ENCODE assay signal across 7 mouse cellular contexts in genomic region chr5:139735677-139736503, GRCm38 (mm10). TPM values are rescaled to one million over a fixed set of nuclear protein-coding genes. Genes with fewer than 3 reads are reported as not detected.
A peak's percentile ranks its signal among the peaks of the same experiment; 100 is the strongest.
DNase-seq lines count a peak whose midpoint lies in the region; ATAC-seq lines count a peak whose summit lies in the region.

Gene Micall2 (minus strand): TSS chr5:139736336.

- WGBS in intestine, embryonic 16.5 days: 4% methylated on average over 49 of the region's 50 CpGs
- 5% methylated on average over 48 of the region's 50 CpGs for WGBS in midbrain, embryonic 11.5 days

- peak within 1 kb of the TSS; percentile 96 for H3K27ac ChIP-seq in intestine, embryonic 16.5 days (ENCODE audit: low read length)
- no peak within 1 kb of the TSS for H3K27ac ChIP-seq in midbrain, embryonic 11.5 days (ENCODE audit: low read depth, low read length)

- peaks cover 69% of the 10 kb centered on the region for H3K4me1 ChIP-seq in intestine, embryonic 16.5 days (ENCODE audit: control insufficient read depth, insufficient read depth, low read length)
- peaks cover 9% of the 10 kb centered on the region for H3K4me1 ChIP-seq in midbrain, embryonic 11.5 days (ENCODE audit: control insufficient read depth, insufficient read depth, low read length)

- peak within 1 kb of the TSS; percentile 74 for H3K9ac ChIP-seq in intestine, embryonic 16.5 days (ENCODE audit: low read depth, low read length)
- peak within 1 kb of the TSS; percentile 66 for H3K9ac ChIP-seq in midbrain, embryonic 11.5 days (ENCODE audit: low read length)

- H3K4me3 ChIP-seq in intestine, embryonic 16.5 days (ENCODE audit: low read length): peak within 1 kb of the TSS; percentile 71
- peak within 1 kb of the TSS; percentile 48 for H3K4me3 ChIP-seq in midbrain, embryonic 11.5 days (ENCODE audit: low read depth, low read length)

- peak; percentile 86 for ATAC-seq in intestine, embryonic 16.5 days
- peak; percentile 98 for ATAC-seq in midbrain, embryonic 11.5 days (ENCODE audit: low FRiP score)

- H3K9me3 ChIP-seq in intestine, embryonic 16.5 days (ENCODE audit: control insufficient read depth, low read length): no peaks in the 10 kb centered on the region
- no peaks in the 10 kb centered on the region for H3K9me3 ChIP-seq in midbrain, embryonic 11.5 days (ENCODE audit: control insufficient read depth, low read length)

- H3K36me3 ChIP-seq in intestine, embryonic 16.5 days (ENCODE audit: control insufficient read depth, insufficient read depth, low read length): no peaks in the 10 kb centered on the region
- H3K36me3 ChIP-seq in midbrain, embryonic 11.5 days (ENCODE audit: control insufficient read depth, insufficient read depth, low read length): no peaks in the 10 kb centered on the region

- H3K4me2 ChIP-seq in intestine, embryonic 16.5 days (ENCODE audit: low read depth, low read length): peak within 1 kb of the TSS; percentile 99
- H3K4me2 ChIP-seq in midbrain, embryonic 11.5 days: peak within 1 kb of the TSS; percentile 87

- no peaks in the 10 kb centered on the region for H3K27me3 ChIP-seq in intestine, embryonic 16.5 days (replicated peaks; ENCODE audit: control insufficient read depth, insufficient read depth, low read length)
- no peaks in the 10 kb centered on the region; the same call in 1 of the 2 replicates for H3K27me3 ChIP-seq in midbrain, embryonic 11.5 days (ENCODE audit: control insufficient read depth, insufficient read depth, low read length)

- DNase-seq in adrenal gland, adult 8-10 months: peak; percentile 97
- DNase-seq in embryo, embryonic 9.5 days (ENCODE audit: extremely low spot score): peak; percentile 98
- DNase-seq in gastrocnemius, postnatal 4 days (ENCODE audit: low spot score in 2 of 2): peak; percentile 84 to 93
- peak; percentile 68 to 75 for DNase-seq in left cerebral cortex, postnatal 36 days (ENCODE audit: low spot score in 2 of 2)
- peak; percentile 99 for DNase-seq in midbrain, embryonic 11.5 days (ENCODE audit: low spot score, missing footprints)
- peak; percentile 95 for DNase-seq in skeletal muscle tissue, adult 2 months (ENCODE audit: low read depth, low spot score)

- intact Hi-C loops in left cerebral cortex, postnatal 36 days (cut with DNase I): no loop called here

RNA-seq across cellular contexts. Expression of gene Micall2, which starts in this region (rescaled TPM):
- total RNA-seq in adrenal gland, adult 8-10 months (2022): 10 to 100 TPM in 2 of 4 experiments, 1 to 10 TPM in 2; 7.6 to 28.1 (median 12.6) TPM
- 1 to 10 TPM; 5.5 to 6.1 TPM for total RNA-seq in gastrocnemius, postnatal 4 days (2021)
- polyA plus RNA-seq in intestine, embryonic 16.5 days (2015; fragmentation: Nextera tagmentation; extraction: Ambion mirVana): 11.6 and 14.8 TPM in 2 replicates
- 1 to 10 TPM; 1.7 to 3.4 TPM for total RNA-seq in left cerebral cortex, postnatal 36 days (2021)
- 4.3 and 4.9 TPM in 2 replicates for polyA plus RNA-seq in midbrain, embryonic 11.5 days (2014; fragmentation: Nextera tagmentation; extraction: Ambion mirVana)
